Mouse (Mus musculus) macrophage (primary cell): ENCODE results near the gene Car5a. TPM values are rescaled to one million over a fixed set of nuclear protein-coding genes. Genes with fewer than 3 reads are reported as not detected.

Source experiments
- H3K27ac ChIP-seq: fragments of 350-480 bp; formaldehyde crosslinking; 2 replicates; pipeline ENCODE4 v1.9.0; 2021
- H3K36me3 ChIP-seq: fragments of 350-480 bp; formaldehyde crosslinking; 2 replicates; pipeline ENCODE4 v1.9.0; 2021; ENCODE audit errors: inconsistent target
- H3K4me3 ChIP-seq: fragments of 350-480 bp; formaldehyde crosslinking; 2 replicates; pipeline ENCODE4 v1.9.0; 2021; ENCODE audit errors: inconsistent target
- H3K79me2 ChIP-seq: fragments of 350-480 bp; formaldehyde crosslinking; 2 replicates; pipeline ENCODE4 v1.9.0; 2021; ENCODE audit errors: inconsistent target
- WGBS: methylation state at CpG from one replicate; pipeline ENCODE4 v1.1.7; 2026; ENCODE audit warnings: inconsistent platforms; ENCODE audit not compliant: missing documents; 5-methylcytosine and 5-hydroxymethylcytosine counted together
- polyA plus RNA-seq: library from polyadenylated mRNA; stranded (reverse); fragments of 250-400 nt; gene quantifications from 3 replicates; pipeline ENCODE4 v1.2.4, GENCODE M21; 2018; ENCODE audit warnings: inconsistent platforms

Car5a gene
- polyA plus RNA-seq, 1 experiment from 2014 or later = not detected

GRCm38 (mm10) chr8:121932668-121933520, 11.8 kb downstream of the Car5a start:
- WGBS = 88% methylated on average over 14 of the region's 14 CpGs

GRCm38 (mm10) chr8:121932026-121932667, 12.6 kb downstream of the Car5a start:
- WGBS = 95% methylated on average over 12 of the region's 12 CpGs
- no peaks in the 10 kb centered on the region for H3K79me2 ChIP-seq
- no peaks in the 10 kb centered on the region for H3K36me3 ChIP-seq
- H3K27ac ChIP-seq = no peak overlapping the region
- H3K4me3 ChIP-seq = no peak overlapping the region

More at GRCm38 (mm10) chr8:121932668-121933520, 11.8 kb downstream of the Car5a start:
- no peaks in the 10 kb centered on the region for H3K36me3 ChIP-seq
- H3K27ac ChIP-seq = no peak overlapping the region
- H3K4me3 ChIP-seq = no peak overlapping the region
- H3K79me2 ChIP-seq = no peaks in the 10 kb centered on the region

- 90% methylated on average over 7 of the region's 7 CpGs for WGBS
- Histone ChIP-seq H3K79me2 (no peaks in the 10 kb centered on the region), H3K36me3 (no peaks in the 10 kb centered on the region), H3K4me3 (no peak overlapping the region), H3K27ac (no peak overlapping the region)
Observed at GRCm38 (mm10) chr8:121931571-121931970, 13.1 kb downstream of the Car5a start.

GRCm38 (mm10) chr8:121930047-121930446, 14.7 kb downstream of the Car5a start:
- WGBS = 42% methylated on average over 4 of the region's 4 CpGs

GRCm38 (mm10) chr8:121927316-121927715, 17.4 kb downstream of the Car5a start:
- 32% methylated on average over 8 of the region's 8 CpGs for WGBS
- H3K27ac ChIP-seq = no peak overlapping the region
- H3K79me2 ChIP-seq = no peaks in the 10 kb centered on the region
- no peaks in the 10 kb centered on the region for H3K36me3 ChIP-seq
- no peak overlapping the region for H3K4me3 ChIP-seq

More at GRCm38 (mm10) chr8:121930047-121930446, 14.7 kb downstream of the Car5a start:
- Histone ChIP-seq H3K36me3 (no peaks in the 10 kb centered on the region), H3K27ac (no peak overlapping the region), H3K79me2 (no peaks in the 10 kb centered on the region), H3K4me3 (no peak overlapping the region)

GRCm38 (mm10) chr8:121926266-121926665, 18.4 kb downstream of the Car5a start:
- no peaks in the 10 kb centered on the region for H3K36me3 ChIP-seq
- no peaks in the 10 kb centered on the region for H3K79me2 ChIP-seq
- H3K4me3 ChIP-seq = no peak overlapping the region
- WGBS = 66% methylated on average over 8 of the region's 8 CpGs
- no peak overlapping the region for H3K27ac ChIP-seq

GRCm38 (mm10) chr8:121925624-121926023, 19.1 kb downstream of the Car5a start:
- H3K27ac ChIP-seq = no peak overlapping the region
- WGBS = 27% methylated on average over 9 of the region's 10 CpGs
- no peaks in the 10 kb centered on the region for H3K36me3 ChIP-seq
- no peaks in the 10 kb centered on the region for H3K79me2 ChIP-seq
- no peak overlapping the region for H3K4me3 ChIP-seq

GRCm38 (mm10) chr8:121924681-121925080, 20.0 kb downstream of the Car5a start:
- no peak overlapping the region for H3K27ac ChIP-seq
- no peaks in the 10 kb centered on the region for H3K79me2 ChIP-seq
- H3K4me3 ChIP-seq = no peak overlapping the region
- no peaks in the 10 kb centered on the region for H3K36me3 ChIP-seq
- 94% methylated on average over 5 of the region's 5 CpGs for WGBS

GRCm38 (mm10) chr8:121922101-121922500, 22.6 kb downstream of the Car5a start:
- Histone ChIP-seq H3K4me3 (no peak overlapping the region), H3K79me2 (no peaks in the 10 kb centered on the region), H3K36me3 (no peaks in the 10 kb centered on the region), H3K27ac (no peak overlapping the region)
- 86% methylated on average over 8 of the region's 8 CpGs for WGBS

GRCm38 (mm10) chr8:121921582-121921981, 23.1 kb downstream of the Car5a start:
- H3K27ac ChIP-seq = no peak overlapping the region
- no peaks in the 10 kb centered on the region for H3K36me3 ChIP-seq
- no peak overlapping the region for H3K4me3 ChIP-seq
- WGBS = 71% methylated on average over 8 of the region's 8 CpGs
- H3K79me2 ChIP-seq = no peaks in the 10 kb centered on the region

GRCm38 (mm10) chr8:121919731-121920130, 25.0 kb downstream of the Car5a start:
- H3K4me3 ChIP-seq = no peak overlapping the region
- H3K79me2 ChIP-seq = no peaks in the 10 kb centered on the region
- no peaks in the 10 kb centered on the region for H3K36me3 ChIP-seq
- no peak overlapping the region for H3K27ac ChIP-seq
- 43% methylated on average over 3 of the region's 3 CpGs for WGBS

GRCm38 (mm10) chr8:121919158-121919557, 25.5 kb downstream of the Car5a start:
- Histone ChIP-seq H3K79me2 (no peaks in the 10 kb centered on the region), H3K4me3 (no peak overlapping the region), H3K27ac (no peak overlapping the region), H3K36me3 (no peaks in the 10 kb centered on the region)
- 73% methylated on average over 4 of the region's 4 CpGs for WGBS

- Histone ChIP-seq H3K27ac (no peak overlapping the region), H3K36me3 (no peaks in the 10 kb centered on the region), H3K79me2 (no peaks in the 10 kb centered on the region), H3K4me3 (no peak overlapping the region)
- 80% methylated on average over 8 of the region's 8 CpGs for WGBS
Observed at GRCm38 (mm10) chr8:121913378-121913777, 31.3 kb downstream of the Car5a start.

- Histone ChIP-seq H3K27ac (no peak overlapping the region), H3K36me3 (no peaks in the 10 kb centered on the region), H3K4me3 (no peak overlapping the region), H3K79me2 (no peaks in the 10 kb centered on the region)
- WGBS = 83% methylated on average over 3 of the region's 3 CpGs
Observed at GRCm38 (mm10) chr8:121912831-121913230, 31.9 kb downstream of the Car5a start.

- Histone ChIP-seq H3K27ac (no peak overlapping the region), H3K4me3 (no peak overlapping the region), H3K36me3 (no peaks in the 10 kb centered on the region), H3K79me2 (no peaks in the 10 kb centered on the region)
- 85% methylated on average over 7 of the region's 7 CpGs for WGBS
Observed at GRCm38 (mm10) chr8:121911987-121912386, 32.7 kb downstream of the Car5a start.
